Mouse (Mus musculus) small intestine, adult 10 weeks (tissue): Measurements from ENCODE around the gene Ddx19b. TPM values are rescaled to one million over a fixed set of nuclear protein-coding genes. Genes with fewer than 3 reads are reported as not detected.

Source experiments
- polyA plus RNA-seq: library from polyadenylated mRNA; stranded (reverse); fragments of 350-450 nt; fragmentation: Illumina TruSeq; extraction: RNeasy Lipid Tissue Mini Kit (QIAGEN cat#74804); gene quantifications from one replicate; pipeline ENCODE4 v1.2.3, GENCODE M21; 2014; ENCODE audit warnings: low replicate concordance

The Ddx19b gene
- polyA plus RNA-seq = 8.7 TPM

DNA sequence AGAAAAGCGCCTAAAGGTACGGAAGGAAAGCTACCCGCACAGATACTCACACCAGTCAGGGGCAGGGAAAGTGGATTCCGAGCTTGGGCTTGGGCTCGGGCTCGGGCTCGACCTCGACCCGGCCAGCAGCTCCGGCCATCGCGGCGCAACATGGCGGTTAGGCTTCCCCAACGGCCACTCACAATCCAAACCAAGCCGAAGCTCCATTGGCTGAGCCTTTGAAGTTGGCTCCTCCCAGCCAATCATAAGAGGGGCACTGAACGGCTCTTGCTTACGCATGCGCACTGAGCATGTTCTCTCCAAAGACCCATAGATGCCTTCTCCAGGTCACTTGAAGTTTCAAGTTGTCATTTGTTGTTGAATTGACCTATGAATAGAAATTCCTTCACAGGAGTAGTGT lies at the start of gene Ddx19b:
Gene Ddx19b (minus strand): TSS at position 180 of the 400 bp plus-strand sequence.

DNA sequence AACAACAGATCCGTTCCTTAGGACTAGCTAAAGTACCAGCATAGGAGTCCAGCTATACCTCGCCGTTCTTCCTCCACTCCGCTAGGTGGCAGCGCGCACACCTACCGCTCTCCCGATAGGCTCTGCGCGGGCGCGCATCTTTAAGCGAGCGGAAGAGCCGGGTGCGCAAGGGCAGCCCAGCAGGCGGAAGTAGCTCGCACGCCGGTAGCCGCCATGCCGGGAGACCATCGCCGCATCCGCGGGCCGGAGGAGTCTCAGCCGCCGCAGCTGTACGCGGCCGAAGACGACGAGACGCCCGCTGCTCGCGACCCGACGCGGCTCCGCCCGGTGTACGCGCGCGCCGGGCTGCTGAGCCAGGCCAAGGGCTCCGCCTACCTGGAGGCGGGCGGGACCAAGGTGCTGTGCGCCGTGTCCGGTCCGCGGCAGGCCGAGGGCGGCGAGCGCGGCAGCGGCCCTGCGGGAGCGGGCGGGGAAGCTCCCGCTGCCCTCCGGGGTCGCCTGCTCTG lies 24.7 kb upstream of the Ddx19b start, which contains the start of gene Exosc6:
Gene Exosc6 (plus strand): TSS at position 182 of the 506 bp plus-strand sequence.

DNA sequence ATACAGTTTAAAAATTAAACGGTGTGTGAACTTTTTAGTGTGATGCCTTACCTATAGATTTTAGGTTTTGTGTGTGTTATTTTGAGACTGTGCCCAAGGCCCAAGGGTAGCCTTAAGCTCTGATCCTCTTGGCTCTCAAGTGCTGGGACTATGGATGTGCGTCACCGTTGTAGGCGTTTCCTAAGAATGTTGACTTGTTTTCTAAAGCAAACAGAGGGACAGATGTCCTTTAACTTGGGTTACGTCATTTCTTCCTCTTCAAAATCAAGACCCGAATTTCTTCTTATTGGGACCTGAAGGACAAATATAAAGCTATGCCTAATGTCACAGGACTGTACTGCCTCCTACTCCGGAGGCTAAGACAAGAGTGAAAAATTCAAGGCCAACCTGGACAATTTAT lies 1.4 kb upstream of the Ddx19b start, which contains the start of gene Aars:
Gene Aars (plus strand): TSS at position 229 of the 400 bp plus-strand sequence.

DNA sequence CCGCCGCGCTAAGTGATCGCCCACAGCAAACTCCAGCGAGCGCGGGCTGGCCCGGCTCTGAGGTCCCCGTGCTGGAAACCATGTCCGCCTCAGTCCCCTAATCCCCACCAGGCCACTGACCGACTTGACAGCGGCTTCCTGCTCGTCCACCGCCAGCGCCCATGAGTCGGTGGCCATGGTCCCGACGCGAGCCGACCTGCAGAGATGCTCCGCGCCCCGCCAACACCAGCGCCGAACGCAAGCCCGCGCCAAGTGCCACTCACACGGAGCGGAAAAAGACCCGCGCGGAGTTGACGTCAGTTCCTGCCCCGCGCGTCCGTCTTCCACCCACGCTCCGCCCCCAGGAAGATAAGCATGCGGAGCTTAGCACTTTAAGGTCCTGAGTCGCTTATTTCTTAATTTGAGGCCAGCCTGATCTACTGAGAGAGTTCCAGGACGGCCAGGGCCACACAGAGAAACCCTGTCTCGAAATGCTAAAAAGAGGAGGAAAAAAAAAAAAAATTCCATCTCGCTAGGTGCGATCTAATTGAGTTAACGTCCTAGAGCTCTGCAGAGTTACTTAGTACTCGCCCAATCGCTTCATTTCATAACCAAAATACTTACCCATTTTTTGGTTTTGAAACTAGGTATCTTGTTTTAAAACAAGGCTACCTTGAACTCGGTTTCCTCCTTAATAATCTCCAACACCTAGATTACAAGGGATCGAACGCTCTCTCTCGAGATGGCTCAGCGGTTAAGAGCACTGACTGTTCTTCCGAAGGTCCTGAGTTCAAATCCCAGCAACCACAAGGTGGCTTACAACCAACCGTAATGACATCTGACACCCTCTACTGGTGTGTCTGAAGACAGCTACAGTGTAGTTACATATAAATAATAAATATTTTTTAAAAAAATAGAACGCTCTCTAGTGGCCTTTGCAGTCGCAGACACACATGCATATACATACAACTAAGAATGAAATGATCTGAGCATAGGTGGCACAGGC lies 33.7 kb downstream of the Ddx19b start, which contains the start of gene Ddx19a:
Gene Ddx19a (minus strand): TSS at position 254 of the 985 bp plus-strand sequence.

Other genes with a start within 250 kb of the Ddx19b start
- 0.30 TPM for gene Il34, start 225.8 kb downstream of the Ddx19b start, polyA plus RNA-seq
- 7.0 TPM for gene Cog4, start 185.2 kb downstream of the Ddx19b start, polyA plus RNA-seq
- gene Sf3b3, start 185.0 kb downstream of the Ddx19b start, polyA plus RNA-seq = 14.6 TPM
- gene Fuk, start 129.3 kb downstream of the Ddx19b start, polyA plus RNA-seq = 2.1 TPM
- gene St3gal2, start 111.8 kb downstream of the Ddx19b start, polyA plus RNA-seq = 1.3 TPM
- gene Ddx19a, start 34.0 kb downstream of the Ddx19b start, polyA plus RNA-seq = 9.3 TPM
- 3.2 TPM for gene Aars, start 1.4 kb upstream of the Ddx19b start, polyA plus RNA-seq
- 3.2 TPM for gene Exosc6, start 24.6 kb upstream of the Ddx19b start, polyA plus RNA-seq
- not detected for gene Clec18a, start 60.7 kb upstream of the Ddx19b start, polyA plus RNA-seq
- gene Pdpr, start 62.9 kb upstream of the Ddx19b start, polyA plus RNA-seq = 13.8 TPM
- gene Glg1, start 227.5 kb upstream of the Ddx19b start, polyA plus RNA-seq = 21.5 TPM